Mouse (Mus musculus): Measurements from ENCODE around the gene Efna3.

The Efna3 gene

GRCm38 (mm10) chr3:89322514-89323165 lies at the start of gene Efna3:
TSS of gene Efna3 (minus strand) at chr3:89322965.
- in situ Hi-C loops (cut with MboI; ENCODE audit: low sequenced_read_pairs): no loop called here

GRCm38 (mm10) chr3:89367338-89367737 lies 44.6 kb upstream of the Efna3 start:
- in situ Hi-C loops (cut with MboI; ENCODE audit: low sequenced_read_pairs): no loop called here

GRCm38 (mm10) chr3:89365486-89366414 lies 43.0 kb upstream of the Efna3 start:
- in situ Hi-C loops (cut with MboI; ENCODE audit: low sequenced_read_pairs): no loop called here

- in situ Hi-C loops (cut with MboI; ENCODE audit: low sequenced_read_pairs): no loop called here
Measured at GRCm38 (mm10) chr3:89365153-89365485, 42.4 kb upstream of the Efna3 start, which contains the start of gene Dcst1. TSS of gene Dcst1 (minus strand) at chr3:89365253.

- in situ Hi-C loops (cut with MboI; ENCODE audit: low sequenced_read_pairs): no loop called here
Measured at GRCm38 (mm10) chr3:89364631-89365030, 41.9 kb upstream of the Efna3 start.

- in situ Hi-C loops (cut with MboI; ENCODE audit: low sequenced_read_pairs): no loop called here
Measured at GRCm38 (mm10) chr3:89361675-89362074, 38.9 kb upstream of the Efna3 start, which contains the start of gene Dcst2. TSS of gene Dcst2 (plus strand) at chr3:89361975.

- in situ Hi-C loops (cut with MboI; ENCODE audit: low sequenced_read_pairs): no loop called here
Measured at GRCm38 (mm10) chr3:89360237-89360636, 37.5 kb upstream of the Efna3 start.

GRCm38 (mm10) chr3:89359630-89360029 lies 36.9 kb upstream of the Efna3 start:
- in situ Hi-C loops (cut with MboI; ENCODE audit: low sequenced_read_pairs): no loop called here

- in situ Hi-C loops (cut with MboI; ENCODE audit: low sequenced_read_pairs): no loop called here
Measured at GRCm38 (mm10) chr3:89356029-89356428, 33.3 kb upstream of the Efna3 start.

GRCm38 (mm10) chr3:89355512-89355902 lies 32.7 kb upstream of the Efna3 start:
- in situ Hi-C loops (cut with MboI; ENCODE audit: low sequenced_read_pairs): no loop called here

GRCm38 (mm10) chr3:89354816-89355511 lies 32.2 kb upstream of the Efna3 start:
- in situ Hi-C loops (cut with MboI; ENCODE audit: low sequenced_read_pairs): no loop called here

GRCm38 (mm10) chr3:89351271-89351670 lies 28.5 kb upstream of the Efna3 start:
- in situ Hi-C loops (cut with MboI; ENCODE audit: low sequenced_read_pairs): no loop called here

GRCm38 (mm10) chr3:89349869-89350501 lies 27.2 kb upstream of the Efna3 start, which contains the start of gene Adam15:
TSS of gene Adam15 (minus strand) at chr3:89349996.
- in situ Hi-C loops (cut with MboI; ENCODE audit: low sequenced_read_pairs): loop anchor here (10.0 kb wide), 1 partner anchor 135 kb away; no protein-coding TSS in a partner anchor

GRCm38 (mm10) chr3:89348911-89349868 lies 26.4 kb upstream of the Efna3 start:
- in situ Hi-C loops (cut with MboI; ENCODE audit: low sequenced_read_pairs): loop anchor here (10.0 kb wide), 1 partner anchor 136 kb away; no protein-coding TSS in a partner anchor

- in situ Hi-C loops (cut with MboI; ENCODE audit: low sequenced_read_pairs): loop anchor here (10.0 kb wide), 1 partner anchor 137 kb away; no protein-coding TSS in a partner anchor
Measured at GRCm38 (mm10) chr3:89347916-89348315, 25.2 kb upstream of the Efna3 start.

GRCm38 (mm10) chr3:89346815-89347540 lies 24.2 kb upstream of the Efna3 start:
- in situ Hi-C loops (cut with MboI; ENCODE audit: low sequenced_read_pairs): loop anchor here (10.0 kb wide), 1 partner anchor 138 kb away; no protein-coding TSS in a partner anchor

- in situ Hi-C loops (cut with MboI; ENCODE audit: low sequenced_read_pairs): loop anchor here (10.0 kb wide), 1 partner anchor 142 kb away; no protein-coding TSS in a partner anchor
Measured at GRCm38 (mm10) chr3:89343279-89343678, 20.5 kb upstream of the Efna3 start.

GRCm38 (mm10) chr3:89341794-89342193 lies 19.0 kb upstream of the Efna3 start:
- in situ Hi-C loops (cut with MboI; ENCODE audit: low sequenced_read_pairs): loop anchor here (10.0 kb wide), 1 partner anchor 143 kb away; no protein-coding TSS in a partner anchor

All from CH12F3 (cell line).